Comparison of ENCODE assay signal across 8 mouse cellular contexts in the genomic region with DNA sequence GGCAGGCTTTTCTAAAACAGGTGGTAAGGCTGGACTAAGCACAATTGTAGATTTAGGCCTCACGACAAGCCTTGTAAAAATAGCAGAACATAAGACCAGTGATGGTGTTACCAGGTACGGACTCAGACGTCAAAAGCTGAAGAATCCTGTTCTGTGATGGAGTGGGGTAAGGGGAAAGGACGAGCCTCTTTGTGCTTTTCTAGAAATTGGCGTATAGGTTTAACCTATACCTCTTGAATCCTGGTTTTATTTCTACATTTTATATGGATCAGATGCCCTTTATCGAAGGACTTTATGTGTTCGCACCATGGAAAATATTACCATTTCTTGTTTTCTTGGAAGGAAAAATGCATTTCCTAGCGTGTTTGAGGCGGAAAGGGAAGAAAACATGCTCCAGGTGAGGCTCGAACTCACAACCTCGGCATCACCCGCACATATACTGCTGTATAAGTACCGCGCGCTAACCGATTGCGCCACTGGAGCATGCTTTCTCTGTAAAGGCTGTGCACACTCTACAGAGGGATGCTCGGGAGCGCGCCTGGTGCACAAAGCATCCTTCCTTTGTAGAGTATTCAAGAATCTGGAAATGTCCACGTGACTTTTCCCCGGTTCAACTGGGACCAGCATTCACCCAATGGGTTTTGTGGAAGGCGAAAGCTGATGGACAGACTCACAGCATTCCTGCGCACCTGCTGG. TPM values are rescaled to one million over a fixed set of nuclear protein-coding genes. Genes with fewer than 3 reads are reported as not detected.
DNase-seq lines count a peak whose midpoint lies in the region; ATAC-seq lines count a peak whose summit lies in the region.

No protein-coding gene starts in this region.

- H3K9me3 ChIP-seq in kidney, embryonic 15.5 days (replicated peaks) = no peaks in the 10 kb centered on the region
- no peaks in the 10 kb centered on the region for H3K9me3 ChIP-seq in neural tube, embryonic 11.5 days (ENCODE audit: control insufficient read depth, low read length)

- peak overlapping the region; percentile 60 for H3K4me3 ChIP-seq in kidney, embryonic 15.5 days (replicated peaks)
- H3K4me3 ChIP-seq in neural tube, embryonic 11.5 days (ENCODE audit: low read depth, low read length) = peak overlapping the region; percentile 52

- intact Hi-C loops in left cerebral cortex, postnatal 14 days (cut with DNase I) = loop anchor here (2.0 kb wide), 1 partner anchor 14 kb away; no protein-coding TSS in a partner anchor
- intact Hi-C loops in gastrocnemius, postnatal 36 days (cut with DNase I) = no loop called here

- DNase-seq in kidney, adult 11 months = no peak
- peak; percentile 72 to 79 for DNase-seq in cerebellum, postnatal 25 days
- DNase-seq in frontal cortex, postnatal 36 days (ENCODE audit: low spot score in 2 of 2) = peak; percentile 98
- peak; percentile 89 to 97 for DNase-seq in left cerebral cortex, postnatal 14 days (ENCODE audit: low spot score in 2 of 2)
- DNase-seq in neural tube, embryonic 11.5 days (ENCODE audit: low spot score) = peak; percentile 90
- no peak for DNase-seq in gastrocnemius, postnatal 36 days
- DNase-seq in kidney, postnatal 14 days = no peak

- peaks cover 7% of the 10 kb centered on the region; the same call in 1 of the 2 replicates for H3K4me1 ChIP-seq in kidney, embryonic 15.5 days
- no peaks in the 10 kb centered on the region for H3K4me1 ChIP-seq in neural tube, embryonic 11.5 days (ENCODE audit: control insufficient read depth, insufficient read depth, low read length)

- no peak overlapping the region for H3K27ac ChIP-seq in kidney, embryonic 15.5 days
- no peak overlapping the region for H3K27ac ChIP-seq in neural tube, embryonic 11.5 days (ENCODE audit: low read depth, low read length)

- WGBS in kidney, embryonic 15.5 days = 8% methylated on average over 24 of the region's 24 CpGs
- WGBS in neural tube, embryonic 11.5 days = 5% methylated on average over 24 of the region's 24 CpGs

- peak; percentile 95 for ATAC-seq in kidney, embryonic 15.5 days (replicated peaks; ENCODE audit: low FRiP score)
- peak; percentile 96 for ATAC-seq in neural tube, embryonic 11.5 days (ENCODE audit: insufficient read depth, low FRiP score, low TSS enrichment)

- no peaks in the 10 kb centered on the region for H3K27me3 ChIP-seq in kidney, embryonic 15.5 days
- no peaks in the 10 kb centered on the region for H3K27me3 ChIP-seq in neural tube, embryonic 11.5 days (ENCODE audit: control insufficient read depth, insufficient read depth, low read length)

- no peaks in the 10 kb centered on the region for H3K36me3 ChIP-seq in kidney, embryonic 15.5 days
- H3K36me3 ChIP-seq in neural tube, embryonic 11.5 days (ENCODE audit: control insufficient read depth, insufficient read depth, low read length) = no peaks in the 10 kb centered on the region

- peak overlapping the region; percentile 43 for H3K9ac ChIP-seq in kidney, embryonic 15.5 days
- H3K9ac ChIP-seq in neural tube, embryonic 11.5 days (ENCODE audit: low read length) = peak overlapping the region; percentile 70

- H3K4me2 ChIP-seq in kidney, embryonic 15.5 days = peak overlapping the region; percentile 72
- peak overlapping the region; percentile 57 for H3K4me2 ChIP-seq in neural tube, embryonic 11.5 days (ENCODE audit: low read depth)

RNA-seq across cellular contexts. Expression of a gene that starts 48.2 kb away (rescaled TPM):
- polyA plus RNA-seq in kidney, embryonic 15.5 days (2015; fragmentation: Nextera tagmentation; extraction: Ambion mirVana) = 12.1 and 12.5 TPM in 2 replicates
- 1 to 10 TPM; 2.8 to 4.0 TPM for total RNA-seq in left cerebral cortex, postnatal 14 days (2021)
- 22.1 and 25.9 TPM in 2 replicates for polyA plus RNA-seq in neural tube, embryonic 11.5 days (2014; fragmentation: Nextera tagmentation; extraction: Ambion mirVana)
- total RNA-seq in gastrocnemius, postnatal 36 days (2021) = under 1 TPM; 0.26 to 0.30 TPM

Comparison
In these comparisons a context has a peak if more than half of its experiments do, and no peak if none do; other contexts are left out.
1. DNase-seq: peak in cerebellum, postnatal 25 days (2 of 2), frontal cortex, postnatal 36 days (2 of 2), left cerebral cortex, postnatal 14 days (2 of 2) and neural tube, embryonic 11.5 days (single experiment); none in kidney, adult 11 months (single experiment), gastrocnemius, postnatal 36 days (0 of 2) and kidney, postnatal 14 days (single experiment).